Mouse (Mus musculus): ENCODE results near the gene Trpm3.

DNA sequence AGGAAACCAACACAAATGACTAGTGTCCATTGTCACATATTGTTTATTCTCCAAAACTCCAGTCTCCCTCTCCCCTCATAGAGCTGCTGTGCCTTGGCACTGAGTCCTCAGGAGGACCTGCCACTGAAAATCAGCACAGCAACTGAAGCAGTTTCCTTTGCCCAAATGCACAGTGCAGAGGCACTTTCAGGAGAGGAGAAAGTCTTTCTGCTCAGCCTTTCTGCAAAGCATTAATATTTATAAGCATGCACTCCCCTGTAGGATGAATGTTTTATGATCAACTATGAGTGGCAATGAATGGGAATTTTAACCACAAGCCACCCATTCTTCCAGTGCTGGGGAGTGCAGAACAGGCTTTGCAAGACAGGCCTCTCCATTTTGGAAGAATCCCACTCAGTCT is 592.1 kb downstream of the Trpm3 start:
- TF ChIP-seq GATA2 (IDR thresholded peaks at IDR 0.05; ENCODE audit: borderline replicate concordance, low read depth, low read length) (no peak), CTCF (IDR thresholded peaks at IDR 0.05; ENCODE audit: low read depth, low read length) (no peak), GATA1 (IDR thresholded peaks at IDR 0.05; ENCODE audit: borderline replicate concordance, low read length) (no peak)
